Mouse (Mus musculus) skeletal muscle tissue, adult 2 months (tissue): ENCODE data around the gene Apbb2.

Experiments used
- DNase-seq: peaks from one replicate; pipeline ENCODE4 v3.0.0-alpha.2; 2012; ENCODE audit warnings: low read depth, low spot score

Gene Apbb2

GRCm38 (mm10) chr5:66476266-66476665 lies 142.3 kb downstream of the Apbb2 start:
- no peak for DNase-seq

GRCm38 (mm10) chr5:66475824-66476223 lies 142.8 kb downstream of the Apbb2 start:
- DNase-seq: no peak

- no peak for DNase-seq
Observed at GRCm38 (mm10) chr5:66474153-66474552, 144.4 kb downstream of the Apbb2 start.

GRCm38 (mm10) chr5:66473599-66473998 lies 145.0 kb downstream of the Apbb2 start:
- DNase-seq: peak; percentile 12

GRCm38 (mm10) chr5:66470837-66471236 lies 147.7 kb downstream of the Apbb2 start:
- no peak for DNase-seq

GRCm38 (mm10) chr5:66469685-66470084 lies 148.9 kb downstream of the Apbb2 start:
- DNase-seq: peak; percentile 36

- no peak for DNase-seq
Observed at GRCm38 (mm10) chr5:66468331-66469001, 150.1 kb downstream of the Apbb2 start.

- DNase-seq: no peak
Observed at GRCm38 (mm10) chr5:66462665-66463064, 155.9 kb downstream of the Apbb2 start.

- no peak for DNase-seq
Observed at GRCm38 (mm10) chr5:66458851-66459250, 159.7 kb downstream of the Apbb2 start.

GRCm38 (mm10) chr5:66455271-66455670 lies 163.3 kb downstream of the Apbb2 start:
- no peak for DNase-seq

GRCm38 (mm10) chr5:66454826-66455225 lies 163.8 kb downstream of the Apbb2 start:
- DNase-seq: no peak

GRCm38 (mm10) chr5:66453106-66453505 lies 165.5 kb downstream of the Apbb2 start:
- no peak for DNase-seq

GRCm38 (mm10) chr5:66451561-66451960 lies 167.0 kb downstream of the Apbb2 start:
- no peak for DNase-seq

- no peak for DNase-seq
Observed at GRCm38 (mm10) chr5:66445497-66445896, 173.1 kb downstream of the Apbb2 start.

- no peak for DNase-seq
Observed at GRCm38 (mm10) chr5:66442260-66442659, 176.3 kb downstream of the Apbb2 start.

GRCm38 (mm10) chr5:66436791-66437246 lies 181.8 kb downstream of the Apbb2 start:
- no peak for DNase-seq

- DNase-seq: no peak
Observed at GRCm38 (mm10) chr5:66435158-66435557, 183.4 kb downstream of the Apbb2 start.

GRCm38 (mm10) chr5:66429076-66429475 lies 189.5 kb downstream of the Apbb2 start:
- DNase-seq: no peak

GRCm38 (mm10) chr5:66428071-66428470 lies 190.5 kb downstream of the Apbb2 start:
- no peak for DNase-seq

GRCm38 (mm10) chr5:66423909-66424308 lies 194.7 kb downstream of the Apbb2 start:
- no peak for DNase-seq

- DNase-seq: no peak
Observed at GRCm38 (mm10) chr5:66423466-66423865, 195.1 kb downstream of the Apbb2 start.

GRCm38 (mm10) chr5:66421954-66422353 lies 196.6 kb downstream of the Apbb2 start:
- peak; percentile 48 for DNase-seq

- no peak for DNase-seq
Observed at GRCm38 (mm10) chr5:66421230-66421629, 197.4 kb downstream of the Apbb2 start.

GRCm38 (mm10) chr5:66420011-66420410 lies 198.6 kb downstream of the Apbb2 start:
- DNase-seq: no peak
